Mouse (Mus musculus) embryonic facial prominence, embryonic 11.5 days (tissue): ENCODE measurements around the gene Mypop. TPM values are rescaled to one million over a fixed set of nuclear protein-coding genes. Genes with fewer than 3 reads are reported as not detected.
A peak's percentile ranks its signal among the peaks of the same experiment; 100 is the strongest.

Experiments used
- ATAC-seq: fragments of 200-750 bp; cut with Nextera tagmentation; replicated peaks from 2 replicates; pipeline ENCODE4 v1.8.0; 2017; ENCODE audit warnings: low read depth; ENCODE audit not compliant: insufficient number of reproducible peaks, low FRiP score, low TSS enrichment
- DNase-seq: peaks from one replicate; pipeline ENCODE4 v3.0.0-alpha.2; 2015; ENCODE audit warnings: low spot score
- H3K27ac ChIP-seq: fragments of 300-500 bp; sonication (generic); replicated peaks from 2 replicates; pipeline ENCODE4 v1.5.1; 2014; ENCODE audit warnings: mild to moderate bottlenecking, low read depth, low read length, control low read depth
- H3K27me3 ChIP-seq: fragments of 300-500 bp; sonication (generic); 2 replicates; pipeline ENCODE4 v1.6.1; 2014; ENCODE audit warnings: mild to moderate bottlenecking, low read length, moderate library complexity, mixed read lengths; ENCODE audit not compliant: control insufficient read depth, insufficient read depth
- H3K36me3 ChIP-seq: fragments of 300-500 bp; sonication (generic); replicated peaks from 2 replicates; pipeline ENCODE4 v1.6.1; 2014; ENCODE audit warnings: low read depth, mild to moderate bottlenecking, low read length, moderate library complexity, mixed read lengths; ENCODE audit not compliant: control insufficient read depth, insufficient read depth
- H3K4me1 ChIP-seq: fragments of 300-500 bp; sonication (generic); 2 replicates; pipeline ENCODE4 v1.6.1; 2014; ENCODE audit warnings: low read length, mixed read lengths; ENCODE audit not compliant: control insufficient read depth, insufficient read depth
- H3K4me2 ChIP-seq: fragments of 300-500 bp; sonication (generic); 2 replicates; pipeline ENCODE4 v1.6.1; 2014; ENCODE audit warnings: low read depth, mild to moderate bottlenecking, control low read depth, low read length, moderate library complexity
- H3K4me3 ChIP-seq: fragments of 300-500 bp; sonication (generic); 2 replicates; pipeline ENCODE4 v1.5.1; 2014; ENCODE audit warnings: low read depth, low read length, control low read depth
- H3K9ac ChIP-seq: fragments of 300-500 bp; sonication (generic); replicated peaks from 2 replicates; pipeline ENCODE4 v1.6.1; 2014; ENCODE audit warnings: mild to moderate bottlenecking, control low read depth, low read length
- H3K9me3 ChIP-seq: fragments of 300-500 bp; sonication (generic); replicated peaks from 2 replicates; pipeline ENCODE4 v1.6.1; 2016; ENCODE audit warnings: mild to moderate bottlenecking, low read length, inconsistent platforms, mixed read lengths; ENCODE audit not compliant: control insufficient read depth
- WGBS: fragments of 180-500 bp; shearing (Covaris S2); extraction: QIAGEN DNeasy Blood & Tissue Kit; methylation state at CpG from one replicate; pipeline ENCODE4 v1.1.7; 2014; 5-methylcytosine and 5-hydroxymethylcytosine counted together
- polyA plus RNA-seq: library from polyadenylated mRNA; unstranded; fragments of >200 nt; fragmentation: Nextera tagmentation; extraction: Ambion mirVana; gene quantifications from 2 replicates; pipeline ENCODE4 v1.2.1, GENCODE M21; 2014

Mypop gene
- polyA plus RNA-seq, 1 experiment from 2014 or later = 5.3 TPM

DNA sequence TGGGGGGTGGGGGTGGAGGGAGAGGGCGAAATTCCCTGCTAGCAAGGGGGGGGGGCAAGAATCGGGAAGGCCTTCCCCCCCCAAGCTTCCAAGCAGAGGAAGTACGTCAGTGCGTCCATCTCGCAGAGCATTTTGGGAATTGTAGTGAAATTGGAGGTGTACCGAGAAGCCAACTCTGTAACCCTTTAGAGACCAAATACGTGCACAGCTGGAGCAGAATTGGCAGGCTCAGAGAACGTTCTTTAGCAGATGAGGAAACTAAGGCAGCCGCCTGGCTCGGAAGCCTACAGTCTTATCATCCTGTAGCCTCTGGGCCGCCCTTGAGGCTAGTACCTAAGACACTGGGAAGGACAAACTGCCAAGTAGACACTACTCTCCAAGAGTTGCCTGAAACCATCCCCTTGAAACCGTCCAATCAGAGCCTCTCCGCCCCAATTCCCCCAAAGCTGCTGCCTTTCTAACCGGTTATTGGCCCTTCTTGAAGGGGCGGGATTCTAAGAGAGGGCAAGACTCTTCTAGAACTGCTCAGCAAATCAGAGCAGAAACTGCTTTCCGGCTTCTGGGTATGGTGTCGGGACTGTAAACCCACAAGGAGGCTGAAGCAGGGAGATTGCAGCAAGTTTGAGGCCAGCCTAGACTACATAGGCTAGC, 11.9 kb downstream of the Mypop start:
- peak; percentile 95 for DNase-seq
- WGBS = 2% methylated on average over 17 of the region's 17 CpGs
- Histone ChIP-seq H3K36me3 (peaks cover 7% of the 10 kb centered on the region), H3K27me3 (no peaks in the 10 kb centered on the region), H3K27ac (no peak overlapping the region), H3K4me3 (peak overlapping the region; percentile 23), H3K9ac (peak overlapping the region; percentile 37), H3K4me2 (peak overlapping the region; percentile 46), H3K4me1 (peaks cover 14% of the 10 kb centered on the region), H3K9me3 (no peaks in the 10 kb centered on the region)
- peak; percentile 20 for ATAC-seq

DNA sequence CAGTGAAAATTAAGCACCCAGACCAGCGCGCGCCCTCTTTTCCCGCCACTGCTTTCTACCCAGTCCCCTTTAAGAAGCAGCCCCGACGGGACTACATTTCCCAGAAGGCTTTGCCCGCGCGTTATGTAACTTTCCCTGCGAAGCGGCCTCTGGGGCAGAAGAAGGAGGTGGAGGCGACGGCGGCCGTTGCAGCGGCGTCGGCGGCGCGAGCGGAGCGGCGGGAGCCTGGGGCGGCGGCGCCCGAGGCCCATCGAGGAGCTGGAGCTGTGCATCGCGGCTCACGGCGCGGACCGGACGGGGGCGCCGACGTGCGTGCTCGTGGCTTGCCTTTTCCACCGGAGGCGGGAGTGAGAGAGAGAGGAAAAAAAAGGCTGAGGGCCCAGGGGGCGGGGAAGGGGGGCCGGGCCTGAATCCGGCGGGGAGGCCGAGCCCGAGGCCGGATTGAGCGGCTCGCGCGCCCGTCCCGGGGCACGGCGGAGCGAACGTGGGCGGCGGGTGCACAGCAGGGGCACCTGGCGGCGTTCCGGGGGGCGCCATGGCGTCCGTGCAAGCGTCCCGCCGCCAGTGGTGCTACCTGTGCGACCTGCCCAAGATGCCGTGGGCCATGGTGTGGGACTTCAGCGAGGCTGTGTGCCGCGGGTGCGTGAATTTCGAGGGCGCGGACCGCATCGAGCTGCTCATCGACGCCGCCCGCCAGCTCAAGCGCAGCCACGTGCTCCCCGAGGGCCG, 13.0 kb downstream of the Mypop start, which contains the start of gene Irf2bp1:
TSS of gene Irf2bp1 (plus strand) at position 143 of the 729 bp plus-strand sequence.
- peaks cover 7% of the 10 kb centered on the region for H3K36me3 ChIP-seq

DNA sequence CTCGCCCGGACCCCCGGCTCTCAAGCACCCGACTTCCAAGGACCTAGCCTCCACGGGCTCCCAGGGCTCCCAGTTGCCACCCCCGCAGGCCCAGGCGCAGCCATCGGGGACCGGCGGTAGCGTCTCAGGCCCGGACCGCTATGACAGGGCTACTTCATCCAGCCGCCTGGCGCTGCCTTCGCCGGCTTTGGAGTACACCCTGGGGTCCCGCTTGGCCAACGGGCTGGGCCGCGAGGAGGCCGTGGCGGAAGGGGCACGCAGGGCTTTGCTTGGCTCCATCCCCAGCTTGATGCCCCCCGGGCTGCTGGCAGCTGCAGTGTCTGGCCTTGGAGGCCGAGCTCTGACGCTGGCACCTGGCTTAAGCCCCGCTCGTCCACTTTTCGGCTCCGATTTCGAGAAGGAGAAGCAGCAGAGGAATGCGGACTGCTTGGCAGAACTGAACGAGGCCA, 13.6 kb downstream of the Mypop start:
- 7% methylated on average over 34 of the region's 34 CpGs for WGBS
- Histone ChIP-seq H3K27ac (peak overlapping the region; percentile 88), H3K36me3 (peaks cover 7% of the 10 kb centered on the region), H3K27me3 (no peaks in the 10 kb centered on the region), H3K9ac (peak overlapping the region; percentile 92), H3K4me3 (peak overlapping the region; percentile 96), H3K4me1 (peaks cover 14% of the 10 kb centered on the region), H3K4me2 (peak overlapping the region; percentile 98), H3K9me3 (no peaks in the 10 kb centered on the region)
- ATAC-seq (0 out of 2 replicates have a peak, but pooled peaks have one; percentile 2), DNase-seq (no peak)

More for the DNA sequence above, 13.0 kb downstream of the Mypop start, which contains the start of gene Irf2bp1:
- Histone ChIP-seq H3K27ac (peak within 1 kb of the TSS; percentile 88), H3K9me3 (no peaks in the 10 kb centered on the region), H3K4me1 (peaks cover 14% of the 10 kb centered on the region), H3K9ac (peak within 1 kb of the TSS; percentile 92), H3K4me2 (peak within 1 kb of the TSS; percentile 98), H3K4me3 (peak within 1 kb of the TSS; percentile 96), H3K27me3 (no peaks in the 10 kb centered on the region)
- DNase-seq = peak; percentile 97
- under 1% methylated on average over 82 of the region's 90 CpGs for WGBS
- ATAC-seq = peak; percentile 34

DNA sequence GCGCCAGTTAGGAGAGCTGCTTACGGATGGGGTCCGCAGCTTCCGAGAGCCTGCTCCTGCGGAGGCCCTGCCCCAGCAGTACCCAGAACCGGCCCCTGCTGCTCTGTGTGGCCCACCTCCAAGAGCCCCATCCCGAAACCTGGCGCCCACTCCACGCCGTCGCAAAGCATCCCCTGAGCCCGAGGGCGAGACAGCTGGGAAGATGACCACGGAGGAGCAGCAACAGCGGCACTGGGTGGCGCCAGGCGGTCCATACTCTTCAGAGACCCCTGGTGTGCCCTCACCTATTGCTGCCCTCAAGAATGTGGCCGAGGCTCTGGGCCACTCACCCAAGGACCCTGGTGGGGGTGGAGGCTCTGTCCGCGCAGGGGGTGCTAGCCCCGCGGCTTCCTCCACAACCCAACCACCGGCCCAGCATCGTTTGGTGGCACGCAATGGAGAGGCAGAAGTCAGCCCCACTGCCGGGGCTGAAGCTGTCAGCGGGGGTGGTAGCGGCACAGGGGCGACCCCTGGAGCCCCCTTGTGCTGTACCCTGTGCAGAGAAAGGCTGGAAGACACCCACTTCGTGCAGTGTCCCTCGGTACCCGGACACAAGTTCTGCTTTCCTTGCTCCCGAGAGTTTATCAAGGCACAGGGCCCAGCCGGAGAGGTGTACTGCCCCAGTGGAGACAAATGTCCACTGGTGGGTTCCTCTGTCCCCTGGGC, 14.5 kb downstream of the Mypop start:
- Histone ChIP-seq H3K4me2 (peak overlapping the region; percentile 98), H3K4me1 (peaks cover 14% of the 10 kb centered on the region), H3K4me3 (peak overlapping the region; percentile 96), H3K27ac (no peak overlapping the region), H3K27me3 (no peaks in the 10 kb centered on the region), H3K9ac (peak overlapping the region; percentile 92; the same call in 1 of the 2 replicates), H3K9me3 (no peaks in the 10 kb centered on the region), H3K36me3 (peaks cover 7% of the 10 kb centered on the region)
- ATAC-seq = no peak
- no peak for DNase-seq
- 80% methylated on average over 34 of the region's 34 CpGs for whole genome bisulfite sequencing

DNA sequence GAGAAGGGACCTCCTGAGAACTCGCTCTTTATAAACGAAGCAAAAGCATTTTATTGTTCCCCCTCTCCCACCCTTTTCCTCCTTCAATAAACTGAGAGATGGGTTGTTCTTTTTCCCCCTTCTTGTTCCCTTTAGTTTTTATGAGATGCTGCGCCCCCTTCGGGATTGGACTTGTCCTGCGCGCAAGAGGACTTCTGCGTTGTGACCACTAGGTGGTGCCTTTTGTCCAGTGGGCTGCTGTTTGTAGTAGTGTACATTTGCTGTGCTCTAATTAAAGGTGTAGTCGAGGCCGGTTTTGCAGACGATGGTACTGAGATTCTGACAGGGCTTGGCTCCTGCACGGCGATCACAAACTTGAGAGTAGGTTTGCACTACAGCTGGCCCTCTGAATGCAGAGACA, 15.4 kb downstream of the Mypop start:
- H3K27ac ChIP-seq = no peak overlapping the region
- H3K4me1 ChIP-seq = peaks cover 14% of the 10 kb centered on the region
- H3K9me3 ChIP-seq = no peaks in the 10 kb centered on the region
- H3K27me3 ChIP-seq = no peaks in the 10 kb centered on the region
- 8% methylated on average over 12 of the region's 12 CpGs for WGBS
- H3K4me3 ChIP-seq = no peak overlapping the region
- peak; percentile 93 for DNase-seq
- H3K4me2 ChIP-seq = no peak overlapping the region; the same call in 1 of the 2 replicates
- no peak overlapping the region for H3K9ac ChIP-seq
- ATAC-seq = no peak
- H3K36me3 ChIP-seq = peaks cover 7% of the 10 kb centered on the region

DNA sequence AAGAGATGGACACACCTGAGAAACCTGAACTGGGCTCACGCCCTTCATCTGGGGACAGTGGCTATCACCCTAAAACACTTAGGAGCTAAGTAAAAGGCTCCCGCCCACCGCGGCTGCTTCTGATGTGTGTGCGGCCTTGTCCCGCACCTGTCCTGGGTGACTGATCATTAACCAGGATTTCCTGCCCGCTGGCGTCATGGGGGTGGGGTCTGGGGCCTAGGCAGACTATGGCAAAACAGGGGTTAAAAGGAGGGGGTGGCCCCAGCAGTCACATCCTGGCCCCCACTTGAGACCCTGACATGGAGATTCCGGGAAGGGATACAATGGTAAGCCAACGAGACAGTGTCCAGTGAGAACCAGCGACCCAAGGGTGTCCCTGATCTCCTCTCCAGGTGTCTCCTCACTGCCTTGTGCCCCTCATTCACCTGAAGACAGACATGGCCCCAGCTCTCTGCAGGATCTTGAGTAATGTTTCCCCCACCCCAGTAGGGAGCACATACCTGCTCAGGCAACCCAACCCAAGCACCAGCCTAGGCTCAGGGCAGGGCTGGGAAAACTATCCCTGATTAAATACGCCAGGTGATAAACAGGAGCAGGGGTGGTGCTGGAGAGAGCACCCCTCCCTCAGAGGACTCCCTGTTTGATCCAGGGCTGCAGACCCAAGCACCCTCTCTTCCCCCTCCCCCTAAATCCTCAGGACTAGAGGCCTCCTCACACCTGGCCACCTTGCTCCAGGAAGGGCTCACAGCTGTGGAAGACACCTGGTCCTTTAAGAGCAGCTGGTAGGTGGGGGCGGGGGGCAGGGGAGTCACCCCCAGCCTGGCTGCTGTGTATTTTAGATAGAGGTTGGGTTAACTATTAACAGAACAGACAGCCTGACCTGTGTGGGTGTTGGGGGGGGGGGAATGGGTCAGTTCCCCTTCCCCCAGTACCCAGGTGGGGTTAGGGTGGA, 16.3 kb downstream of the Mypop start:
- H3K36me3 ChIP-seq = peaks cover 7% of the 10 kb centered on the region
- no peaks in the 10 kb centered on the region for H3K9me3 ChIP-seq
- no peak overlapping the region for H3K27ac ChIP-seq
- H3K4me1 ChIP-seq = peaks cover 17% of the 10 kb centered on the region
- H3K4me3 ChIP-seq = no peak overlapping the region
- no peak overlapping the region for H3K9ac ChIP-seq
- WGBS = 85% methylated on average over 13 of the region's 13 CpGs
- no peak overlapping the region for H3K4me2 ChIP-seq
- no peaks in the 10 kb centered on the region for H3K27me3 ChIP-seq
- ATAC-seq (no peak), DNase-seq (no peak)

DNA sequence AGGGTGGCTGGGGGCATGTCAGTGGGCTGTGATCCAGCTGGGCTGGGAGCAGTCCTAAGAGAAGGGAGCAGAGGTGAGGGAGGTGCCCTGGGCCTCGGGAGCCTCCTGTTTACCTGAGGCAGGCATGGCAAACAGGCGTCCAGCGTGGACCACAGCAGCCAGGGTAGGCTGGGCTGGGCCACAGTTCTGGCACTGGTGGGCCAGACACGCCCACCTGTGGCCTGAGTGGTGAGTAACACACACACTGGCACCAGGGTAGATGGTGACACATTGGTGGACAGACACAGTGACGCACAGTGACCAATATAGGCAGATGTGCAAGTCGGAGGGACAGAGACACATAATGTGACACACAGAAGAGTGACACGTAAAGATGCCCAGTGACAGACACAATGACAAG, 19.5 kb downstream of the Mypop start:
- no peak for ATAC-seq
- DNase-seq = no peak

More for the DNA sequence above, 19.5 kb downstream of the Mypop start:
- Histone ChIP-seq H3K36me3 (peaks cover 5% of the 10 kb centered on the region), H3K9ac (no peak overlapping the region), H3K4me2 (no peak overlapping the region), H3K27me3 (no peaks in the 10 kb centered on the region), H3K9me3 (no peaks in the 10 kb centered on the region), H3K27ac (no peak overlapping the region), H3K4me3 (no peak overlapping the region), H3K4me1 (peaks cover 10% of the 10 kb centered on the region)
- 85% methylated on average over 7 of the region's 7 CpGs for WGBS
